Mouse (Mus musculus): ENCODE results near the gene Mob3c. TPM values are rescaled to one million over a fixed set of nuclear protein-coding genes. Genes with fewer than 3 reads are reported as not detected.

Gene Mob3c
- polyA plus RNA-seq, 1 experiment from 2014 or later = 8.1 TPM

DNA sequence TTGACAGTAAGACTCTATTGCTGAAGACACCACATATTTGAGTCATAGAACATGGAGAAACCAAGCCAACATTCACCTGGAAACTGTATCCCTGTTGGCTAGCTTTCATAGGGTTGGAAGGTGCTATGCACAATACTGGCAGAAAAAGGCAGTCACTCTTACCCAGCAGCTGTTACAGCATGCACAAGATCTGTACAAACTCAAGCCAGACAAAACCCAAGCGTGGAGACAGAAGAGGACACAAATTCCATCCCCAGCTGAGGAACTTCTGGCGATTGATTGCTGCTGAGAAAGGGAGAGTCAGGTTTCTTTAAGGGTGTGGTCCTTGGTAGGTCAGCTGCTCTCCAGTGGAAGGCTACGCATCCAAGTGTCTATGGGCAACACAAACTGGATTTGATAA is 7.7 kb upstream of the Mob3c start:
- no peak overlapping the region for H3K4me3 ChIP-seq (replicated peaks)
- H3K36me3 ChIP-seq = peaks cover 5% of the 10 kb centered on the region
- no peak for ATAC-seq (ENCODE audit: low FRiP score)
- H3K27ac ChIP-seq (replicated peaks) = no peak overlapping the region
- H3K27me3 ChIP-seq (replicated peaks) = no peaks in the 10 kb centered on the region
- 86% methylated on average over 3 of the region's 3 CpGs for WGBS
- H3K9me3 ChIP-seq (replicated peaks) = no peaks in the 10 kb centered on the region
- no peak overlapping the region for H3K9ac ChIP-seq (replicated peaks)
- no peak overlapping the region for H3K4me2 ChIP-seq
- no peaks in the 10 kb centered on the region for H3K4me1 ChIP-seq

DNA sequence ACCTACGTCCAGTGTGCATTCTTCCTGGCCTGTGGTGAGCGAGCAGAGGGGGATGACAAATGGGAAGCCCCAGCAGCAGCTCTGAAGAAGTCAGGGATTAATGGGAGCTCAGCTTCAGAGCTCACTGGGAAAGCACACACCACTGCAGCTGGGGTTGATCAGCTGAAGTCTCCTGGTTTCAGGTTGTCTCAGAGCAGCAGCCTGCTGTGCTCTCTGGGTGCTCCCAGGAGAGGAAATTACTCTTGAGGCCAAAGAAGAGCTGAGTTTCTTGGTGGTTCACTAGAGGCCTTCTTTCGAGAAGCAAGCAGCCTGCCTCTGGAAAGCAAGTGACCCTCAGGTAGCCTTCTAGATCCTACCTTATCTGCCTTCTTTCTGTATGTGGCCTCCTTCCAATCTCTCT is 6.9 kb upstream of the Mob3c start:
- H3K27ac ChIP-seq (replicated peaks) = no peak overlapping the region
- H3K9me3 ChIP-seq (replicated peaks) = no peaks in the 10 kb centered on the region
- 79% methylated on average over 3 of the region's 3 CpGs for WGBS
- H3K4me3 ChIP-seq (replicated peaks) = no peak overlapping the region
- no peak for ATAC-seq (ENCODE audit: low FRiP score)
- no peak overlapping the region for H3K9ac ChIP-seq (replicated peaks)
- H3K4me1 ChIP-seq = no peaks in the 10 kb centered on the region
- H3K36me3 ChIP-seq = no peaks in the 10 kb centered on the region
- H3K4me2 ChIP-seq = no peak overlapping the region
- H3K27me3 ChIP-seq (replicated peaks) = no peaks in the 10 kb centered on the region

DNA sequence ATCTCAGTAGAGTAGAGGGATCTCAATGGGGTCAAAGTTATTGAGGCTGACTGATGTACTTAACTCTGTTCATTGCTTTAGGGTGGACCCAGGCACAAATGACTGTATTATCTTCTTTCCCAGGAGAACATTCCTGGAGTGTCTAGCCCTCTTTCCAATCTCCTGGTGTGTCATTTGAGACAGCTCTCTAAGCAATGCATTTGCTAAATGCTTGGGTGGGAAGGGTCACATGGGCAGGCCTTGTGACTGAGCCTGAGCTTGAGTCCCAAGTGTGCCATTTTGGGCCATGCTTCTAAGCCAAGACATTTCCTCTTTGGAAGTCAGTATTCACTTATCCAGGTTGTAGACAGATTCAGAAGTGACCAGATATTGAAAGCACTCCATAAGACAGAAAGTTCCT is 6.5 kb upstream of the Mob3c start:
- H3K4me3 ChIP-seq (replicated peaks) = no peak overlapping the region
- no peaks in the 10 kb centered on the region for H3K9me3 ChIP-seq (replicated peaks)
- H3K4me2 ChIP-seq = no peak overlapping the region
- no peaks in the 10 kb centered on the region for H3K4me1 ChIP-seq
- H3K36me3 ChIP-seq = no peaks in the 10 kb centered on the region
- no peaks in the 10 kb centered on the region for H3K27me3 ChIP-seq (replicated peaks)
- no peak overlapping the region for H3K9ac ChIP-seq (replicated peaks)
- no peak overlapping the region for H3K27ac ChIP-seq (replicated peaks)
- no peak for ATAC-seq (ENCODE audit: low FRiP score)

DNA sequence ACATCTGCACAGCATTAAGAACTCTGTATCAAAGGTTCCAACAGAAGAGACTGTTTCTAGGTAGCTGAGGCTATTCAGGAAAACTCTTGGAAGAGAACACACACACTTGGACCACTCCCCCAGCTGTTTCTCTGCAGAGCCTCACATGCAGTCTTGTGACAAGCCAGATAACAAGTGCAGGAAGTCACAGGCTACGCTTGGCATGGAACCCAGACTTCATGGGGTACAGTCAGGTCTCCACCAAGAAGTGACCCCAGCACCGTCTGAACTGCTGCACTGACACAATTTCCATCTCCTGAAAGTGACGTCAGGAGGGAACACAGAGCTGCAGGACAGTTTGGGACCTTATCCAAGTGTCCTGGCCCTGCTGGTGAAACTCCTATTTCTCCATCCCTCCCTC is 6.0 kb upstream of the Mob3c start:
- Histone ChIP-seq H3K36me3 (no peaks in the 10 kb centered on the region), H3K4me2 (no peak overlapping the region), H3K9ac (replicated peaks) (no peak overlapping the region), H3K4me1 (peaks cover 3% of the 10 kb centered on the region), H3K9me3 (replicated peaks) (no peaks in the 10 kb centered on the region), H3K4me3 (replicated peaks) (no peak overlapping the region), H3K27me3 (replicated peaks) (no peaks in the 10 kb centered on the region), H3K27ac (replicated peaks) (no peak overlapping the region)
- WGBS = 73% methylated on average over 3 of the region's 3 CpGs
- ATAC-seq (ENCODE audit: low FRiP score) = no peak

DNA sequence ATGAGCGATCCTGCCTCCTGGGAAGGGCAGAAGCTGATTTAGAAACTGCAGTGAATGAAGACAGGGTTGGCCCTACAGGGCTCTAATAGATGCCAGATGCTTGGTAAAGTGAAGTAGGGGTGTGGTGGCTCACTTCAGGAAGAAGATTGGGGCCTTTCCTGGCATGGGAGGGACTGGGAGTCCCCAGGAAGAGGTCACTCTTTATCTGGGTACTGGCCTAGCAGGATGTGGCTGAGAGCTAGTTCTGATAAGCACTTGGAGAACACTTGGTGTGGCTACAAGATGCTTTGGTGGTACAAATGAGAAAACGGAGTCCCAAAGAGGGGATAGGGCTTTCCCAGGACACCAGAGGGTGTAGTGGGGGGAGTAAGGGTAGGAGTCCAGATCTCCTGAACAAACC is 3.7 kb upstream of the Mob3c start:
- H3K4me3 ChIP-seq (replicated peaks) = no peak overlapping the region
- WGBS = 82% methylated on average over 2 of the region's 2 CpGs
- H3K27ac ChIP-seq (replicated peaks) = no peak overlapping the region
- H3K9me3 ChIP-seq (replicated peaks) = no peaks in the 10 kb centered on the region
- no peaks in the 10 kb centered on the region for H3K27me3 ChIP-seq (replicated peaks)
- no peak for ATAC-seq (ENCODE audit: low FRiP score)
- no peaks in the 10 kb centered on the region for H3K36me3 ChIP-seq
- H3K4me1 ChIP-seq = peaks cover 20% of the 10 kb centered on the region
- no peak overlapping the region for H3K4me2 ChIP-seq
- H3K9ac ChIP-seq (replicated peaks) = no peak overlapping the region

DNA sequence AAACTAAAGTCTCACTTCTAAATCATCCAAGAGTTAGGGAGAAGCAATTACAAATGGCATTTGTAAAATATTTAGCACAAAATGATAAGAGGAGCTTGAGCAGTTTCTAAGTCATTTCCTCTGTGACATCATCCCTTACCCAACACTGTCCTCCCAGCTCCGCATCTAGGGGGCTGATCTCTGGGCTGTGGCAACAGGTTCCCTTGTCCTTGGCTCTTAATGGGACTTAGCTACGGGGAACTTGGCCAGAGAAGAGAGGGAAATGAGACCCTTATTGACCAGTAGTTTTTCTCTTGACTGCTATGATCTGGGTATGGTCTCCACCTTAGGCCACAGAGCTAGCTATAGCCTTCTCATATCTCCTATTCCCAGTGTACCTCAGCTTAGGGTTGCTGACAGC is 2.6 kb upstream of the Mob3c start:
- peaks cover 20% of the 10 kb centered on the region for H3K4me1 ChIP-seq
- no peak overlapping the region for H3K27ac ChIP-seq (replicated peaks)
- no peak overlapping the region for H3K4me3 ChIP-seq (replicated peaks)
- H3K9ac ChIP-seq (replicated peaks) = no peak overlapping the region
- H3K36me3 ChIP-seq = no peaks in the 10 kb centered on the region
- no peaks in the 10 kb centered on the region for H3K9me3 ChIP-seq (replicated peaks)
- H3K4me2 ChIP-seq = no peak overlapping the region
- H3K27me3 ChIP-seq (replicated peaks) = no peaks in the 10 kb centered on the region
- WGBS = 92% methylated on average over 2 of the region's 2 CpGs
- ATAC-seq (ENCODE audit: low FRiP score) = no peak

DNA sequence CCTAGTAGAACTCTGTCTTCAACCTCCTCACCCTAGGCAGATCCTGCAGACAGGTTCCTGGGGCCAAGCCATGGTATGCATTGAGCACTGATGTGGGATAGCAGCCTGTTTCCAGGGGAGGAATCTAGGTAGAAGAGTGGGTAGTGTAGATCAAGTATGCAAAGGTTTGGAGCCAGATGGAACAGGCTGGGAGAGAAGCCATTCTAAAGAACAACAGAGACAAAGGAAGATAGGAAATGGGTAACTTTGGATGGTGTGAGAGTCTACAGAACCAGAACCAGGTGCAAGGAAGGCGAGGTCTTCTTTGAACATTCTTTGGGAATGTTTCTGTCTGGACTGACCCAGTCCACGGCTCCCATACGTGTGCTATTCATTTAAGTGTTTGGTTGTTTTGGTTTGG is 826 bp upstream of the Mob3c start:
- H3K4me3 ChIP-seq (replicated peaks) = peak overlapping the region; percentile 92
- 74% methylated on average over 3 of the region's 3 CpGs for WGBS
- ATAC-seq (ENCODE audit: low FRiP score) = no peak

DNA sequence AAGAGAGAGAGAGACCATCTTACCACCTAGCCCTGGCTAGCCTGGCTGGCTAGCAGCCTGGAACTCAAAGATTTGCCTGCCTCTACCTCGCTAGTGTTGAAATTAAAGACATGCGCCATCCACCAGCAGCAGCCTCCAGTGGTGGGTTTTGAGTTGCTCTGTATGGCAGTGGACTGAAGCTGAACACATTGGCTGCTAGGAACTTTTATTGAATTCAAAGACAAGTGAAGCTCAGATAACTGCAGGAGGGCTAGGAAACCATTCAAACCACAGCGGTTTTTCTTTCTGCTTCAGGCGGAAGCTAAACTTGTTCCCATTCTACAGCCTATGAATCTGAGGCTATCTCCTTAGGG is 381 bp upstream of the Mob3c start:
- Histone ChIP-seq H3K36me3 (peaks cover 8% of the 10 kb centered on the region; the same call in 1 of the 2 replicates), H3K4me2 (peak overlapping the region; percentile 87), H3K4me3 (replicated peaks) (peak overlapping the region; percentile 92), H3K9me3 (replicated peaks) (no peaks in the 10 kb centered on the region), H3K9ac (replicated peaks) (peak overlapping the region; percentile 77), H3K27me3 (replicated peaks) (no peaks in the 10 kb centered on the region), H3K4me1 (peaks cover 20% of the 10 kb centered on the region), H3K27ac (replicated peaks) (peak overlapping the region; percentile 84)
- WGBS = 1% methylated on average over 4 of the region's 4 CpGs
- peak; percentile 59 for ATAC-seq (ENCODE audit: low FRiP score)

More for the DNA sequence above, 826 bp upstream of the Mob3c start:
- Histone ChIP-seq H3K27me3 (replicated peaks) (no peaks in the 10 kb centered on the region), H3K9me3 (replicated peaks) (no peaks in the 10 kb centered on the region), H3K4me2 (peak overlapping the region; percentile 87), H3K27ac (replicated peaks) (no peak overlapping the region), H3K36me3 (0 out of 2 replicates have a peak, but pooled peaks cover 7% of the 10 kb centered on the region), H3K9ac (replicated peaks) (no peak overlapping the region), H3K4me1 (peaks cover 20% of the 10 kb centered on the region)

DNA sequence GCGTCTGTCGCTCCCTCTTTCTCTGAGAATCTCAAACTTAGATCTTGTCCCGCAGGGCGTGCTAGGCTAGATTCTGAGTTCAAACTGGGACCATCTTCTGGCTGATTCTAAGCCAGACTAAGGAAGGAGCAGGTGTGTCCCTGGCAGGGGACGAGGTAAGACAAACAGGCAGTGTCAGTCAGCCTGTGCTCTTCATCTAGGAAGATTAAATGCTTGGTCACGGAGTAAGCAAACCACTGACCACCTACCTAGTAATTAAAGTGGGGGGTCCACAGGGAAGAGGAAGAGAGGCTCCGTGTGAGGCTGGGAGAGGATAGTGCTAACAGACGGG is 645 bp downstream of the Mob3c start:
- H3K27me3 ChIP-seq (replicated peaks) = no peaks in the 10 kb centered on the region
- no peak overlapping the region; the same call in 1 of the 2 replicates for H3K27ac ChIP-seq (replicated peaks)

DNA sequence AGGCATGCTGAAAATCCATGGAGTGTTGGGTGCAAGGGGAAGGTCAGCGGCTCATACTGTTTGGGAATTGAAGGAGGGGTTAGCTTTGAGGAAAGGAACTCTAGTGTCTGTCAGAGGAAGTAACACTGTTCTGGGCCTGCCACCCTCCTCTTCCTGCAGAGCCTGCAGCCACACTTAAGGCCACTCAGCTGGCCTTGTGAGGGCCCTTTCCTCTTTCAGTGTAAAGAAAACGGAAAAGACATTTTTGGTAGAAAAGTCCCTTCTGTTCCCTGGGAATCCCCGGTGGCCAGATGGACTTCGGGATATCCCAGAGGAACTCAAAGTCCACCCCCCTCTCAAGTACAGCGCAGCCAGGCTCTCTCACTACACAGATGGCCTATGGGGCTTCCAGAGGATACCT is 2.6 kb downstream of the Mob3c start:
- no peak overlapping the region for H3K9ac ChIP-seq (replicated peaks)
- peaks cover 20% of the 10 kb centered on the region for H3K4me1 ChIP-seq
- WGBS = 83% methylated on average over 5 of the region's 5 CpGs
- H3K9me3 ChIP-seq (replicated peaks) = no peaks in the 10 kb centered on the region
- H3K4me3 ChIP-seq (replicated peaks) = no peak overlapping the region
- ATAC-seq (ENCODE audit: low FRiP score) = no peak
- H3K27ac ChIP-seq (replicated peaks) = no peak overlapping the region
- no peak overlapping the region for H3K4me2 ChIP-seq
- H3K27me3 ChIP-seq (replicated peaks) = no peaks in the 10 kb centered on the region
- peaks cover 21% of the 10 kb centered on the region; the same call in 1 of the 2 replicates for H3K36me3 ChIP-seq

More for the DNA sequence above, 645 bp downstream of the Mob3c start:
- Histone ChIP-seq H3K36me3 (peaks cover 12% of the 10 kb centered on the region; the same call in 1 of the 2 replicates), H3K4me1 (peaks cover 20% of the 10 kb centered on the region), H3K9ac (replicated peaks) (peak overlapping the region; percentile 77), H3K4me3 (replicated peaks) (peak overlapping the region; percentile 92), H3K4me2 (peak overlapping the region; percentile 87), H3K9me3 (replicated peaks) (no peaks in the 10 kb centered on the region)
- peak; percentile 12 for ATAC-seq (ENCODE audit: low FRiP score)
- 7% methylated on average over 8 of the region's 8 CpGs for WGBS

DNA sequence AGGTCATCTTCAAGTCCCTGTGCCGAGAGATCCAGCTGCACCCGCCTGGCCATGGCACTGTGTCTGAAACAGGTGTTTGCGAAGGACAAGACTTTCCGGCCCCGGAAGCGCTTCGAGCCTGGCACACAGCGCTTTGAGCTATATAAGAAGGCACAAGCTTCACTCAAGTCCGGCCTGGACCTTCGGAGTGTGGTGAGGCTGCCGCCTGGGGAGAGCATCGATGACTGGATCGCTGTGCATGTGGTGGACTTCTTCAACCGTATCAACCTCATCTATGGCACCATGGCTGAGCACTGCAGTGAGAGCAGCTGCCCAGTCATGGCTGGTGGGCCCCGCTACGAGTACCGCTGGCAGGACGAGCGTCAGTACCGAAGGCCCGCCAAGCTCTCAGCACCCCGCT is 3.3 kb downstream of the Mob3c start:
- Histone ChIP-seq H3K4me3 (replicated peaks) (no peak overlapping the region), H3K36me3 (peaks cover 25% of the 10 kb centered on the region; the same call in 1 of the 2 replicates), H3K4me1 (peaks cover 20% of the 10 kb centered on the region), H3K27me3 (replicated peaks) (no peaks in the 10 kb centered on the region), H3K9ac (replicated peaks) (no peak overlapping the region), H3K27ac (replicated peaks) (no peak overlapping the region), H3K9me3 (replicated peaks) (no peaks in the 10 kb centered on the region), H3K4me2 (no peak overlapping the region)
- WGBS = 93% methylated on average over 22 of the region's 22 CpGs
- no peak for ATAC-seq (ENCODE audit: low FRiP score)

DNA sequence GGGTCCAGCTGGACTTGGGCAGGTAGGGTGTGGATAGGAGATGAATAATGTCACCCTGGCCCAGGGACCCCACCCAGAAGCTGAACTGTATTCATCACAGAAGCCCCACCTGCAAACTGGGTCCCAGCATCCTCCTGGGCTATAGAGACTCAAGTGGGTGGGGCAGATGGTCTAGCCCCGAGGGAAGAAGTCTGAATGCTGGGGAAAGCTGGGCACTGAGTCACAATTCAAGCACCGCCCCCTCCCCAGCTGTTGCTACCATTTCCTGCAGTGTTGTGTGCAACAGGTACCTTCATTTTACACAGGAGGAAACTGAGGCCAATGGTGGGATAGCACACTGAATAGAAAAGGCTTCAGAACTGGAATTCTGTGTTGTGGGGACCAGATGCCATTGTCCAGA is 4.1 kb downstream of the Mob3c start:
- peaks cover 15% of the 10 kb centered on the region for H3K4me1 ChIP-seq
- peaks cover 25% of the 10 kb centered on the region; the same call in 1 of the 2 replicates for H3K36me3 ChIP-seq
- H3K27ac ChIP-seq (replicated peaks) = no peak overlapping the region
- no peak for ATAC-seq (ENCODE audit: low FRiP score)
- H3K9ac ChIP-seq (replicated peaks) = no peak overlapping the region
- H3K27me3 ChIP-seq (replicated peaks) = no peaks in the 10 kb centered on the region
- no peaks in the 10 kb centered on the region for H3K9me3 ChIP-seq (replicated peaks)
- no peak overlapping the region for H3K4me3 ChIP-seq (replicated peaks)
- H3K4me2 ChIP-seq = no peak overlapping the region
- 56% methylated on average over 2 of the region's 2 CpGs for WGBS

DNA sequence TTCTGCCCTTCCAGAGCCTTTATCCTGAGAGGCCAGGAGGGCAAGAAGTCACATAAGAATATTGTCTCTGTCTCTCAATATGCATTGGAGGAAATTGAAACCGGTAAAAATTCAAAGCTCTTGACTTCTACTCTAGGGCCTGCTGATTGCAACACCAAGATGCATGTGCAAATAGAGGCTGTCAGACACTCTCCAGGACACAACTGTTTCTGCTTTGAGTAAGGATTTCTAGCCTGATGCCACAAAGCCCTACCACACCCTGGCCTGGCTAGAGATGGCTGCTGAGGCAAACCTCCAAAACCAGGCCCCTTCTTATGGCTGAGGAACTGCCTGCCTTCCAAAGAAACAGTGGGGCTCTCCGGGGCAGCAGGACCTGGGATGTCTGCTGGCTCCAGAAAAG is 7.7 kb downstream of the Mob3c start:
- H3K4me1 ChIP-seq = peaks cover 13% of the 10 kb centered on the region
- H3K27me3 ChIP-seq (replicated peaks) = no peaks in the 10 kb centered on the region
- H3K36me3 ChIP-seq = peaks cover 25% of the 10 kb centered on the region; the same call in 1 of the 2 replicates
- 72% methylated on average over 2 of the region's 2 CpGs for WGBS
- H3K4me2 ChIP-seq = no peak overlapping the region
- H3K9ac ChIP-seq (replicated peaks) = no peak overlapping the region
- H3K9me3 ChIP-seq (replicated peaks) = no peaks in the 10 kb centered on the region
- H3K4me3 ChIP-seq (replicated peaks) = no peak overlapping the region
- ATAC-seq (ENCODE audit: low FRiP score) = no peak
- H3K27ac ChIP-seq (replicated peaks) = no peak overlapping the region
